Mouse (Mus musculus): ENCODE results near the gene Mrps17. TPM values are rescaled to one million over a fixed set of nuclear protein-coding genes. Genes with fewer than 3 reads are reported as not detected.

Gene Mrps17
- polyA plus RNA-seq, 1 experiment from 2014 or later, result 203 TPM

GRCm38 (mm10) chr5:129717016-129717415 lies 1.7 kb downstream of the Mrps17 start:
- Histone ChIP-seq H3K27ac (no peak overlapping the region), H3K27me3 (0 out of 2 replicates have a peak, but pooled peaks cover 3% of the 10 kb centered on the region), H3K9me3 (replicated peaks) (no peaks in the 10 kb centered on the region), H3K36me3 (ENCODE audit: poor library complexity, severe bottlenecking) (peaks cover 35% of the 10 kb centered on the region), H3K4me3 (no peak overlapping the region), H3K9ac (no peak overlapping the region), H3K4me2 (no peak overlapping the region), H3K4me1 (peaks cover 9% of the 10 kb centered on the region)
- WGBS, result 85% methylated on average over 9 of the region's 9 CpGs
- ATAC-seq, result no peak

DNA sequence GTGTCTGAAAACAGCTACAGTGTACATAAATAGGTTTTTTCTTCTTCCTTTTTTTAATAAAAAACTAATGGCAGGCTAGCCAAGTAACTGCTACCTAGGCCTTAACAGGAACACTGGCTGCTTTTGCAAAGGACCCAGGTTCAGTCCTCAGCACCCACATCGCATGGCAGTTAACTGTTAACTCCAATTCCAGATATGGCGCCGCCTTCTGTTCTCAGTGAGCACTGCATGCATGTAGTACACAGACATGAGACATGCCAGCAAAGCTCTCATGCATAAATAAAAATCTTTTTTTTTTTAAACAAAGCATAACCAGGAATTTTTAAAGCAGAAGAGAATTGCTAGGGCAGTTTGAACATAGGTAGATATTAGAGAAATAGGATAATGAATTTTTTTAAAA lies 4.9 kb downstream of the Mrps17 start:
- Histone ChIP-seq H3K27me3 (no peaks in the 10 kb centered on the region), H3K4me2 (no peak overlapping the region), H3K9ac (no peak overlapping the region), H3K9me3 (replicated peaks) (no peaks in the 10 kb centered on the region), H3K4me3 (no peak overlapping the region), H3K36me3 (ENCODE audit: poor library complexity, severe bottlenecking) (peaks cover 35% of the 10 kb centered on the region), H3K4me1 (peaks cover 12% of the 10 kb centered on the region), H3K27ac (no peak overlapping the region)
- no peak for ATAC-seq
- WGBS, result 84% methylated on average over 3 of the region's 3 CpGs

- peaks cover 24% of the 10 kb centered on the region for H3K4me1 ChIP-seq
- no peaks in the 10 kb centered on the region for H3K9me3 ChIP-seq (replicated peaks)
- no peaks in the 10 kb centered on the region for H3K27me3 ChIP-seq
- peaks cover 10% of the 10 kb centered on the region for H3K36me3 ChIP-seq (ENCODE audit: poor library complexity, severe bottlenecking)
- ATAC-seq, result no peak
- H3K27ac ChIP-seq, result no peak overlapping the region
- 48% methylated on average over 4 of the region's 4 CpGs for WGBS
- H3K4me2 ChIP-seq, result peak overlapping the region; percentile 64
- H3K9ac ChIP-seq, result peak overlapping the region; percentile 92; the same call in 1 of the 2 replicates
- H3K4me3 ChIP-seq, result 0 out of 2 replicates have a peak overlapping the region, but pooled peaks have one; percentile 86
These were observed 9.0 kb downstream of the Mrps17 start for GRCm38 (mm10) chr5:129724268-129724667.

GRCm38 (mm10) chr5:129724834-129725773 lies 9.8 kb downstream of the Mrps17 start, which contains the start of gene Nipsnap2:
Gene Nipsnap2 (plus strand): TSS chr5:129725063.
- H3K4me3 ChIP-seq, result peak within 1 kb of the TSS; percentile 86
- H3K9ac ChIP-seq, result peak within 1 kb of the TSS; percentile 92
- H3K9me3 ChIP-seq (replicated peaks), result no peaks in the 10 kb centered on the region
- H3K36me3 ChIP-seq (ENCODE audit: poor library complexity, severe bottlenecking), result peaks cover 2% of the 10 kb centered on the region
- no peaks in the 10 kb centered on the region for H3K27me3 ChIP-seq
- H3K4me1 ChIP-seq, result peaks cover 24% of the 10 kb centered on the region
- peak within 1 kb of the TSS; percentile 64 for H3K4me2 ChIP-seq
- ATAC-seq, result peak; percentile 96
- under 1% methylated on average over 69 of the region's 93 CpGs for WGBS
- peak within 1 kb of the TSS; percentile 93 for H3K27ac ChIP-seq

DNA sequence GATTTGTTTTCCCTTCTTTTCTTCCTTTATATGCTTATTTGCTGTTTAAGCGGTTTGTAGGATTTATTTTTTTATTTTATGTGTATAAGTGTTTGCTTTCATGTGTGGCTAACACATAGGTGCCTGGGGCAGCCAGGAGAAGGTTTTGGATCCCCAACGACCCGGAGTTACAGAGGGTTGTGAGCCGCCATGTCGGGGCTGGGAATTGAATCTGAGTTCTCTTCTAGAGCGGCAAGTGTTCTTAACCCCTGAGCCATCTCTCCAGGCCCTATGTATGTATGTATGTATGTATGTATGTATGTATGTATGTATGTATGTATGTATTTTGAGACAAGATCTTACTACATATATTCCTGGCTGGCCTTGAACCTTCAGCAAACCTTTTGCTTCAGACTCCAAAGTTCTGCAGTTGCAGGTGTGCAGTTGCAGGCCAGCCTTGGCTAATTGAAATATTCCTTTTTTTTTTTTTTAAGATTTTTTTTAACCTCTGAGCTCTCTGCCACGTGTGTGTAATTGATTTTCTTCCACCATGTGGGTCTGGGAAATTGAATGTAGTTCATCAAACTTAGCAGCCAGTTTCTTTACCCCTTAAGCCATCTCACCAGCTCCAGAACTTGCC lies 10.6 kb downstream of the Mrps17 start:
- H3K27ac ChIP-seq, result peak overlapping the region; percentile 93; the same call in 1 of the 2 replicates
- no peaks in the 10 kb centered on the region for H3K27me3 ChIP-seq
- no peaks in the 10 kb centered on the region for H3K36me3 ChIP-seq (ENCODE audit: poor library complexity, severe bottlenecking)
- ATAC-seq, result no peak
- H3K4me2 ChIP-seq, result peak overlapping the region; percentile 64
- H3K9ac ChIP-seq, result peak overlapping the region; percentile 92
- peaks cover 24% of the 10 kb centered on the region for H3K4me1 ChIP-seq
- H3K9me3 ChIP-seq (replicated peaks), result no peaks in the 10 kb centered on the region
- WGBS, result 16% methylated on average over 7 of the region's 7 CpGs
- H3K4me3 ChIP-seq, result peak overlapping the region; percentile 86

DNA sequence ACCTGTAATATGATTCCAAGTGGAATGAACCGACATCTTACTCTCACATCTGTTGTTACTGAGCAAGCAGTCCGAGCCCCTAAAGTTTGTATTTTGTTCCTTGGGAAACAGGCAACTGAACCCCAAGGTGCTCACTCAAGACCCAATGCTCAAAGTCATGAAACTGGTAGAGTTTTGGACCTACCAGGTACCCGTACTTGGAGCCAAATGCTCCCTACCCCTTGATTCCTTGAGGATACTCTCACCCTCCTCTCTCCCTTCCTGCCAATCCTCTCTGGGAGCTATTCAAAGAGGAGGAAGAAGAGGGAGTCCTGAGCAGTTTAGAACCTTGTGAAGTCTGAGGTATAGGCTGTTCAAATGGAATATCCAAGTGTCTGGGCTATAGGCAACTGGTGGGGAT lies 11.5 kb downstream of the Mrps17 start:
- H3K27me3 ChIP-seq, result no peaks in the 10 kb centered on the region
- H3K4me1 ChIP-seq, result peaks cover 24% of the 10 kb centered on the region
- peak overlapping the region; percentile 64 for H3K4me2 ChIP-seq
- H3K36me3 ChIP-seq (ENCODE audit: poor library complexity, severe bottlenecking), result no peaks in the 10 kb centered on the region
- H3K27ac ChIP-seq, result no peak overlapping the region
- ATAC-seq, result no peak
- no peak overlapping the region for H3K9ac ChIP-seq
- no peak overlapping the region for H3K4me3 ChIP-seq
- WGBS, result 88% methylated on average over 3 of the region's 3 CpGs
- H3K9me3 ChIP-seq (replicated peaks), result no peaks in the 10 kb centered on the region

GRCm38 (mm10) chr5:129729286-129729685 lies 14.0 kb downstream of the Mrps17 start:
- no peak for ATAC-seq
- no peak overlapping the region for H3K4me2 ChIP-seq
- H3K4me1 ChIP-seq, result peaks cover 24% of the 10 kb centered on the region
- H3K27me3 ChIP-seq, result no peaks in the 10 kb centered on the region
- WGBS, result 82% methylated on average over 11 of the region's 11 CpGs
- no peak overlapping the region for H3K27ac ChIP-seq
- H3K9me3 ChIP-seq (replicated peaks), result no peaks in the 10 kb centered on the region
- H3K36me3 ChIP-seq (ENCODE audit: poor library complexity, severe bottlenecking), result no peaks in the 10 kb centered on the region
- H3K9ac ChIP-seq, result no peak overlapping the region
- no peak overlapping the region for H3K4me3 ChIP-seq

GRCm38 (mm10) chr5:129730344-129730743 lies 15.0 kb downstream of the Mrps17 start:
- no peaks in the 10 kb centered on the region for H3K9me3 ChIP-seq (replicated peaks)
- no peak overlapping the region for H3K27ac ChIP-seq
- no peak for ATAC-seq
- H3K4me3 ChIP-seq, result no peak overlapping the region
- H3K36me3 ChIP-seq (ENCODE audit: poor library complexity, severe bottlenecking), result no peaks in the 10 kb centered on the region
- H3K4me1 ChIP-seq, result peaks cover 21% of the 10 kb centered on the region
- H3K27me3 ChIP-seq, result no peaks in the 10 kb centered on the region
- WGBS, result 88% methylated on average over 11 of the region's 11 CpGs
- H3K9ac ChIP-seq, result no peak overlapping the region
- no peak overlapping the region for H3K4me2 ChIP-seq

DNA sequence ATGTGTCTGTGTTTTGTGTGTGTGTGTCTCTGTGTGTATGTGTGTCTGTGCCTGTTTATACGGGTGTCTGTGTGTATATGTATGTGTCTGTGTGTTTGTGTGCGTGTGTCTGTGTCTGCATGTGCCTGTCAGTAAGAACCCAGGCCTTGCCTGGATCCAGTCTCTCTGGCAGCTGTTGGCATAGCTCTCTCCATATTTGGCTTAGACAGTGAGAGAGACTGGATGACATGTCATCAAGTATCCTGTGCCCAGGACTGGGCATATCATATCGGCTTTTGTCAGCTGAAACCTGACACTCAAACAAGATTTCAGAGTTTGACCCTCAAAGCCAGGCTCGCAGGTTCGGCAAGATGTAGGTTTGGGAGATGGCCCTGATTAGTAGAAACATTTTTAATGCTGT lies 15.7 kb downstream of the Mrps17 start:
- no peaks in the 10 kb centered on the region for H3K36me3 ChIP-seq (ENCODE audit: poor library complexity, severe bottlenecking)
- no peak overlapping the region for H3K9ac ChIP-seq
- no peak overlapping the region for H3K4me3 ChIP-seq
- ATAC-seq, result no peak
- H3K9me3 ChIP-seq (replicated peaks), result no peaks in the 10 kb centered on the region
- H3K4me2 ChIP-seq, result no peak overlapping the region
- no peak overlapping the region for H3K27ac ChIP-seq
- H3K27me3 ChIP-seq, result no peaks in the 10 kb centered on the region
- 91% methylated on average over 5 of the region's 5 CpGs for WGBS
- peaks cover 17% of the 10 kb centered on the region for H3K4me1 ChIP-seq

DNA sequence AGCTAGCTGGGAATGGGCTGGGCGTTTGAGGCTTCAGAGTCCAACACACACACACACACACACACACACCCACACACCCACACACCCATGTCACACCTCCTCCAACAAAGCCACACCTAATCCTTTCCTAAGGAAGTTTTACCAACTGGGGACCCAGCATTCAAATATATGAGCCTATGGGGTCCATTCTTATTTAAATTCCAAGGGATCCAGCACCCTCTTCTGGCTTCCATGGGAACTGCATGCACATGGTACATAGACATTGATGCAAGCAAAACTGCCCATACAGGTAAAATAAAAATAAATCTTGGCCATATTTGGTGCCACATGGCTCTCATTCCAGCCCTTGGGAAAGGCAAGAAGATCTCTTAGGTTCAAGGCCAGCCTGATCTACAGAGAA lies 25.7 kb downstream of the Mrps17 start:
- peaks cover 44% of the 10 kb centered on the region for H3K36me3 ChIP-seq (ENCODE audit: poor library complexity, severe bottlenecking)
- H3K9ac ChIP-seq, result no peak overlapping the region
- 95% methylated on average over 1 of the region's 1 CpGs for WGBS
- H3K27ac ChIP-seq, result no peak overlapping the region
- no peak for ATAC-seq
- no peaks in the 10 kb centered on the region for H3K4me1 ChIP-seq
- H3K9me3 ChIP-seq (replicated peaks), result no peaks in the 10 kb centered on the region
- H3K4me2 ChIP-seq, result no peak overlapping the region
- H3K27me3 ChIP-seq, result no peaks in the 10 kb centered on the region
- H3K4me3 ChIP-seq, result no peak overlapping the region

DNA sequence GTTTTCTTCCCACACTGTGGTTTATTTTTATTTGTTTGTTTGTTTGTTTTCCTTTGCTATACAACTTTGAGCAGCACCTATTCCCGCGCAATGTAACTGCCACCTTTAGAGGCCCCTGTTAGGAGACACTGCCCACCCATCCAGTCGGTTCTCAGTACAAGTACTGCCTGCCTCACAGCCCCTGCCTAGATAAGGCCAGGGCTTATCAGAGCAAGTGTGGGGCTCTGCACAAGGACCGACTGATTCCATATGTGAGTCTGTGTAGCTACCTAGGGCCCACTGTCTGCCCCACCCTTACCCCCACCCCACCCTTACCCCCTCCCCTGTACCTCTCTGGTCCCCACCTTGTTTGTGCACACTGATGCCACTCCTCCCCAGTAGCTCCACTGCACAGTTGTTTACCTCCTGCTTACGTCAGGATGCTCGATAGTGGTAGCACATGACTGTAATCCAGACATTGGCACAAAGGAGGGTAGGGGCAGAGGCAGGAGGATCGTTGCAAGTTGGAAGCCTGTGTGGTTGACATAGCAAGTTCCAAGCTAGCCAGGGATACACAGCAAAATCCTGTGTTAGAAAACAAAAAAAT lies 27.7 kb downstream of the Mrps17 start:
- Histone ChIP-seq H3K9ac (no peak overlapping the region), H3K27ac (no peak overlapping the region), H3K9me3 (replicated peaks) (no peaks in the 10 kb centered on the region), H3K4me1 (no peaks in the 10 kb centered on the region), H3K36me3 (ENCODE audit: poor library complexity, severe bottlenecking) (peaks cover 62% of the 10 kb centered on the region), H3K4me2 (no peak overlapping the region), H3K4me3 (no peak overlapping the region), H3K27me3 (no peaks in the 10 kb centered on the region)
- 88% methylated on average over 7 of the region's 7 CpGs for WGBS
- ATAC-seq, result no peak

- H3K36me3 ChIP-seq (ENCODE audit: poor library complexity, severe bottlenecking), result peaks cover 71% of the 10 kb centered on the region
- H3K27me3 ChIP-seq, result no peaks in the 10 kb centered on the region
- no peaks in the 10 kb centered on the region for H3K9me3 ChIP-seq (replicated peaks)
- WGBS, result 89% methylated on average over 6 of the region's 6 CpGs
- no peak overlapping the region for H3K27ac ChIP-seq
- no peaks in the 10 kb centered on the region for H3K4me1 ChIP-seq
- no peak overlapping the region for H3K4me2 ChIP-seq
- no peak overlapping the region for H3K9ac ChIP-seq
- ATAC-seq, result no peak
- no peak overlapping the region for H3K4me3 ChIP-seq
These were observed 28.8 kb downstream of the Mrps17 start for GRCm38 (mm10) chr5:129744050-129744449.
